Mouse (Mus musculus) splenic B cell, adult 2 months (primary cell): ENCODE data around the gene Tbx1.

ENCODE experiments used
- DNase-seq: peaks from one replicate; pipeline ENCODE4 v3.0.0-alpha.2; 2011; ENCODE audit warnings: low read depth, low spot score
- H3K27me3 ChIP-seq: 2 replicates; pipeline ENCODE4 v1.6.1; 2012; ENCODE audit warnings: mild to moderate bottlenecking, low read length, moderate library complexity, mixed read lengths; ENCODE audit not compliant: control insufficient read depth, poor library complexity, insufficient read depth, severe bottlenecking
- H3K36me3 ChIP-seq: 2 replicates; pipeline ENCODE4 v1.6.1; 2012; ENCODE audit warnings: mild to moderate bottlenecking, low read length, moderate library complexity, mixed read lengths; ENCODE audit not compliant: control insufficient read depth, poor library complexity, insufficient read depth, severe bottlenecking

Gene Tbx1

GRCm38 (mm10) chr16:18613301-18613700, 22.8 kb upstream of the Tbx1 start:
- DNase-seq, result no peak
- no peaks in the 10 kb centered on the region for H3K36me3 ChIP-seq

GRCm38 (mm10) chr16:18611752-18612151, 21.3 kb upstream of the Tbx1 start:
- no peaks in the 10 kb centered on the region for H3K27me3 ChIP-seq
- no peak for DNase-seq
- H3K36me3 ChIP-seq, result no peaks in the 10 kb centered on the region

More at GRCm38 (mm10) chr16:18613301-18613700, 22.8 kb upstream of the Tbx1 start:
- H3K27me3 ChIP-seq, result no peaks in the 10 kb centered on the region

- H3K36me3 ChIP-seq, result no peaks in the 10 kb centered on the region
- DNase-seq, result no peak
- no peaks in the 10 kb centered on the region for H3K27me3 ChIP-seq
Measured at GRCm38 (mm10) chr16:18609099-18609498, 18.6 kb upstream of the Tbx1 start.

- DNase-seq, result no peak
- no peaks in the 10 kb centered on the region for H3K36me3 ChIP-seq
- no peaks in the 10 kb centered on the region for H3K27me3 ChIP-seq
Measured at GRCm38 (mm10) chr16:18608226-18608625, 17.8 kb upstream of the Tbx1 start.

GRCm38 (mm10) chr16:18605705-18606104, 15.2 kb upstream of the Tbx1 start:
- no peaks in the 10 kb centered on the region for H3K27me3 ChIP-seq
- H3K36me3 ChIP-seq, result no peaks in the 10 kb centered on the region
- DNase-seq, result no peak

- Histone ChIP-seq H3K36me3 (no peaks in the 10 kb centered on the region), H3K27me3 (no peaks in the 10 kb centered on the region)
- DNase-seq, result no peak
Measured at GRCm38 (mm10) chr16:18604267-18604701, 13.8 kb upstream of the Tbx1 start.

GRCm38 (mm10) chr16:18601447-18601846, 11.0 kb upstream of the Tbx1 start:
- H3K27me3 ChIP-seq, result no peaks in the 10 kb centered on the region
- DNase-seq, result no peak
- no peaks in the 10 kb centered on the region for H3K36me3 ChIP-seq

- Histone ChIP-seq H3K36me3 (no peaks in the 10 kb centered on the region), H3K27me3 (no peaks in the 10 kb centered on the region)
- no peak for DNase-seq
Measured at GRCm38 (mm10) chr16:18598006-18598405, 7.5 kb upstream of the Tbx1 start.

- DNase-seq, result no peak
- Histone ChIP-seq H3K36me3 (no peaks in the 10 kb centered on the region), H3K27me3 (0 out of 2 replicates have a peak, but pooled peaks cover 3% of the 10 kb centered on the region)
Measured at GRCm38 (mm10) chr16:18596255-18596654, 5.8 kb upstream of the Tbx1 start.

GRCm38 (mm10) chr16:18593930-18594329, 3.5 kb upstream of the Tbx1 start:
- H3K27me3 ChIP-seq, result 0 out of 2 replicates have a peak, but pooled peaks cover 3% of the 10 kb centered on the region
- no peaks in the 10 kb centered on the region for H3K36me3 ChIP-seq
- no peak for DNase-seq

GRCm38 (mm10) chr16:18591047-18592018, 862 bp upstream of the Tbx1 start:
- peak; percentile 8 for DNase-seq
- Histone ChIP-seq H3K36me3 (no peaks in the 10 kb centered on the region), H3K27me3 (peaks cover 4% of the 10 kb centered on the region; the same call in 1 of the 2 replicates)

- DNase-seq, result no peak
- H3K36me3 ChIP-seq, result no peaks in the 10 kb centered on the region
- peaks cover 4% of the 10 kb centered on the region; the same call in 1 of the 2 replicates for H3K27me3 ChIP-seq
Measured at GRCm38 (mm10) chr16:18589080-18589621, 1.3 kb downstream of the Tbx1 start.

GRCm38 (mm10) chr16:18588738-18589055, 1.8 kb downstream of the Tbx1 start:
- Histone ChIP-seq H3K36me3 (no peaks in the 10 kb centered on the region), H3K27me3 (peaks cover 4% of the 10 kb centered on the region; the same call in 1 of the 2 replicates)
- no peak for DNase-seq

- Histone ChIP-seq H3K36me3 (no peaks in the 10 kb centered on the region), H3K27me3 (peaks cover 4% of the 10 kb centered on the region; the same call in 1 of the 2 replicates)
- DNase-seq, result no peak
Measured at GRCm38 (mm10) chr16:18587847-18588737, 2.4 kb downstream of the Tbx1 start.
